Mouse (Mus musculus) testis, postnatal 10 days (tissue): ENCODE measurements around the gene Gamt.

Source experiments
- DNase-seq: peaks from one replicate; pipeline ENCODE4 v3.0.0; 2021; ENCODE audit warnings: low spot score

The Gamt gene

DNA sequence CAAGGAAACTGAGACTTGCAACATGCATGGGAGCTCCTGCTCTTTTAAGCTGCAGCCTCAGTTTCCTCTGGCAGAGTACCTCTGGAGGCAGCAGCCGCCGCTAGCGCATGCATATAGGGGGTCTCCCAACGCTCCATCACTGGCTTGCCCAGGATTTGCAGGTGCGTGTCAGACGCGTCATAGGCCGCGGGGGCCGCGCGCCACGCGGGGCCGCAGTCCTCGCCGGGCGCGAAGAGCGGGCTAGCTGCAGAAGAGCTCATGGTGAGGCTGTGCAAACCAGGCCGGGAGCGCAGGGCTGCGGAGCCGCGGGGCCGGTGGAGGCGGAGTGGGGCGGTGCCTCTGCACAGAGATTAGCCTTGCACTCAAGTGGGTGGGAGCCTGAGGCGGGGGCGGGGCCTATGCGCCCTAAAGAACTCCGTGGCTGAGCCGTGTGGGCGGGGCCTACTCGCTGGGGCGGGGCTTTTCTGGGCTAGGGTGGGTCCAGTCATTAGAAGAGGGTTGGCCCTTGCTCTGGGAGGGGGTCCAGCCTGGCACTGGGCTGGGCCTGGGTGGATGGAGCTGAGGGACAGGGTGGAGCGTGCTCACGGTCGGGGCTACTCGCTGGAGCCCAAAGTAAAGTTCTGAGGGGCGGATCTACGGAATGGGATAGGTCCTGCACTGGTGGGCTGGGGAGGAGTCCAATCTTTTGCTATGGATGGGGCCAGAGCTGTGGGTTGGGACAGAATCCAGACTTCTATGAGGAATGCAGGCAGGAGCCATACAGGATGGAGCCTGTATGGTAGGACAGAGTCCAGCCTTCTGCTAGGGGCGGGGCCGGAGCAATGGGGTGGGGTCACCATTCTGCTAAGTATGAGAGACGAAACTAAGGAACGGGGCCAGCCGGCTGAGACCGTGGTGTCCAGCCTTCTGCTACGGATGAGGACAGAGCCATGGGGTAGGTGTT is at the start of gene Gamt, which contains the start of gene Dazap1:
TSS of gene Gamt (minus strand) at position 371 of the 943 bp plus-strand sequence.
TSS of gene Dazap1 (plus strand) at position 845 of the 943 bp plus-strand sequence.
- peak; percentile 100 for DNase-seq

- peak; percentile 75 for DNase-seq
Observed at GRCm38 (mm10) chr10:80304862-80305261, 44.0 kb upstream of the Gamt start.

- no peak for DNase-seq
Observed at GRCm38 (mm10) chr10:80304458-80304857, 43.6 kb upstream of the Gamt start.

GRCm38 (mm10) chr10:80302471-80302881 is 41.7 kb upstream of the Gamt start:
- peak; percentile 88 for DNase-seq

GRCm38 (mm10) chr10:80302082-80302355 is 41.2 kb upstream of the Gamt start:
- DNase-seq = no peak

GRCm38 (mm10) chr10:80301256-80302081 is 40.7 kb upstream of the Gamt start:
- DNase-seq = no peak

GRCm38 (mm10) chr10:80300672-80301181 is 39.9 kb upstream of the Gamt start:
- DNase-seq = no peak

DNA sequence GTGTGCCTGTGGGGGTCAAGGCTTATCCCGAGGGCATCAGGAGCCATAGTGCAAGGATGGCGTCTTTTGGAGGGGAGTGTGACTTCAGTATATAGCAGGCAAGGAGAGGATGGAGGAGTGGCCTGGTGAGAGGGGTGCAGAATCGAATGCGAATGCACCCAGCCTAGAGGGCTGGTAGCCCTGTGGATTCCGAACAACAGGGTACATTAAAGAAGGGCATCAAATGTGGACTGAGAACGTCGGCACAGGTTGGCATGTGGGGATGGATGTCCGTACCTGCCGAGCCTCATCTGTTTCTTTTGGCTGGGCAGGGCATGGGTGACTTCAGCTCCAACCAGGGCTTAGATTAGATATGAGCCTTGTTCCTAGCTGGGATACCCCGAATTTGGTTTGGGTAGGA is 39.0 kb upstream of the Gamt start:
- DNase-seq = no peak

- DNase-seq = no peak
Observed at GRCm38 (mm10) chr10:80299301-80299700, 38.5 kb upstream of the Gamt start.

DNA sequence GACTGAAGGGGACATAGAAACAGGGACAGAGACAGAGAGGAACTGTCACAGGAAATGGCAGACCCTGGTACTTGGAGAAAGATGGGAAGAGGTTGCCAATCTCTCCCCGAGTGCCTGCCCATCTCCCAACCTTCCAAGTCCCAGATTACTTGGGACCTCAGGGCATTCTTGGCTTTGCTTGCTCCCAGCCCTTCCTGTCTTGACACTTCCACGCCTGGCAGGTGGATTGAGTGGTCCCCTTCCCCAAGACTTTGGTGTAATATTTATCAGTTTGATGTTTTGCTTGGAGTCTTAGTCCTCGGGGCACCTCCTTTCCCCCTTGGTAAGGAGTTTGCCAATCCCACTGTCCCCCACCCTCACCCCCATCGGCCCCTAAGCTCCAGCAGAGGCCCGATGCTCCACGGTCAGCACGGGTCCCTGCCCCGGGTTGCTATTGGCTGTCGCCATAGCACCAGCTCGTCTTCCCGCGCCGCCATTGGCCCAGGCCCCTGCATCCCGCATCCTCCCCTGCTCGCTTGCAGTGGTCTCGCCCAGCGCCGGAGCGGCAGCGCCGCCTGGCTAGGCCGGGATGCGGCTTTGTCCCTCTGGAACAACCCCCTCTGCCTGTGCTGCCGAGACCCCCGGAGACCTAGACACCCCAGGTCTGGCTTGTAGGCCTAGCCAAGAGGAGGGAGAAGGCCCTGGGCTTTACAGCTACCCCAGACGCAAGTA is 37.9 kb upstream of the Gamt start:
- DNase-seq = peak; percentile 68

DNA sequence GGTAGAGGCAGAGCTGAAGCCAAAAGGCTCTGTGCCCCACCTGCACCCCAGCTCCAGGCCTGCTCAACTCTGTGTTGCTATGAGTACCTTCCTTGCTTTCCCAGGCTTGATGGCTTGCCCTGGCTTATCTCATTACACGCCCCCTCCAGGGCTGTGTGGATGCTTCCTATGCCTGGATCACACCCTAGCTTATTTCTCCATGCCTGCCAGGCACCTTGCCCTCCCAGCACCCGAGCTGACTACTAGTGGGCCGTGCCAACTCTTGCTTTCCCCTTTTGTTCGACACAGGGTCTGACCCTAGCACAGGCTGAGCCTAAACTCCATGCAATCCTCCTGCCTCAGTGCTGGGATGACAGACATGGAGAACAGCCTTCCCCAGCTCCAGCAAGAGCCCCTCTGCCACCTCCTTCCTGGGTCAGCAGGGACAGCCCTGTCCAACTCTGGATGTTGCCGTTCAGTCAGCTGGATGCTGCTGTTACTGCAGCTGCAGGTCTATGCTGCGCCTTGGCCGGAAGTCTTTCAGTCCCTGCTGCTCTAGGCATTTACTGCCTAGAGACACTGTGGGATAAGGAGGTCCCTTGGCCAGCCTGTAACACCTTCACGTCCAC is 36.8 kb upstream of the Gamt start:
- DNase-seq = no peak

GRCm38 (mm10) chr10:80296824-80297223 is 36.0 kb upstream of the Gamt start:
- no peak for DNase-seq

GRCm38 (mm10) chr10:80295618-80296425 is 35.0 kb upstream of the Gamt start, which contains the start of gene Apc2:
Gene Apc2, plus strand, starts transcription at chr10:80295977.
- DNase-seq = peak; percentile 78

- DNase-seq = peak; percentile 63
Observed at GRCm38 (mm10) chr10:80294788-80295303, 34.0 kb upstream of the Gamt start.

- DNase-seq = no peak
Observed at GRCm38 (mm10) chr10:80294311-80294710, 33.5 kb upstream of the Gamt start.

- DNase-seq = no peak
Observed at GRCm38 (mm10) chr10:80293325-80293724, 32.5 kb upstream of the Gamt start.

GRCm38 (mm10) chr10:80292251-80293146 is 31.7 kb upstream of the Gamt start, which contains the start of gene Rps15:
Gene Rps15, plus strand, starts transcription at chr10:80292453.
- DNase-seq = peak; percentile 97

DNA sequence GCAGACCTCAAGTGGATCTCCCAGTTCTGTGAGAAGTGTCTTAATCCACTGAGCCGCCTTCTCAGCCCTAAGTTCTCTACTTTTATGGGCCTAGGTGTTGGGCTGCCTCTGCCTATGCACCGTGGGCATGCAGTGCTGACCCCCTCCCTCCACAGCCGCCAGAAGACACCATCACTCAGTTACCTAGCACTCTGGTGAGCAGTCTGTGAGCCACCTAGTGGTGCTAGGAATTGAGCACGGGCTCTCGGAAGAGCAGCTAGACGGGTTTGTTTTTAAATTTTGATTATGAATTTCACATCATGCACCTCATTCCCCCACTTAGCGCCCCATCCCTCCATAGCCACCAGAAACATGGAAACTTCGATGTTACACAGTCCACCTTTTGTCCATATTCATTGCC is 27.8 kb upstream of the Gamt start:
- DNase-seq = no peak

DNA sequence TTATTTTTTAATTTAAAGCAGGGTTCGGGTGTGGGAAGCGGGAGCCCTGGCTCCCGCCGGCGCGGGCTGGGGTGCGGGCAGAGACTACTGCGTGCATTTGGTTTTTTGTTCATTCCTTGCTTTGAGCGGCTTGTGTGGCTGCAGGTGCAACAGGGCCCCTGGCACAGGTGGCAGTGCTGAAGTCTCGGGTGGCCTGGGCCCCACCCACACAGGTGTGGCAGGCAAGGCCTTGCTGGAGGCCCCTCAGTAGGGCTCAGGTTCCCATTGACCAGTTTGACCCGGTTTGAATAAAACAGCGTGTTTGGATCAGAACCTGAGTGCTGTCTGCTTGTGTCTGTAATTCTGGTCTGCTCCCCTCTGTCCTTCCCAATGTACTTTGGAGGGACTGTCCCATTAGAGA is 27.3 kb upstream of the Gamt start:
- DNase-seq = no peak
